10 mouse cellular contexts compared by ENCODE assay signal in the genomic region with DNA sequence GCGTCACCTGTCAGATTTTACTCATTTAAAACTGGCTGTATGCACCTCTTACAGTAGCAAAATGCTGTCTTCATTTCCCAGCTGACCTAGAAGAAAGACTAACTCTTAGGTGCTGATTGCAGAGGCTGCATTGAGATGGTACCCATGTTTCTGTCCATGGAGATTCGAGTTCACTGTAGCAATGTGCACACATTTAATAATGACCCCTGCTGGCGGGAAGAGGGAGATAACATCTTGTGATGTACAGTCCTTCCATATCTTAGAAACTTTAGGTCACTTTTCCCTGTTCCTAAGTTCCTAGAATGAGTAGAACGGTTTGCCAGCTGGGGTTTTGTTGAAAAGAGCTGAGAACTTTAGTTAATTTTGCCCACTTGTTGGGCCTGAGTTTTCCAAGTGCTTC.
A peak's percentile ranks its signal among the peaks of the same experiment; 100 is the strongest.
DNase-seq lines count a peak whose midpoint lies in the region; TF ChIP-seq lines count a peak whose summit lies in the region.
"Had no signal": no experiment of that assay in that cellular context is flagged by ENCODE, and none has a peak within 500 bp of the region (broad histone marks: within the 10 kb centered on the region; RNA-seq: fewer than 3 reads in every experiment).

No protein-coding gene starts in this region.

- no peak overlapping the region for H3K4me3 ChIP-seq in thymus, adult 2 months (ENCODE audit: control insufficient read depth, insufficient read depth, low read length)
- H3K4me3 ChIP-seq: liver, embryonic 13.5 days had no signal

- no peak for TF ChIP-seq CTCF in thymus, adult 2 months (IDR thresholded peaks at IDR 0.05; ENCODE audit: borderline replicate concordance, control insufficient read depth, extremely low read depth, insufficient read depth, low read length, poor library complexity)

- intact Hi-C loops in heart, postnatal 36 days (cut with DNase I), result loop anchor here (5.0 kb wide), 1 partner anchor 161 kb away; no protein-coding TSS in a partner anchor

- H3K27me3 ChIP-seq in thymus, adult 2 months (ENCODE audit: control insufficient read depth, insufficient read depth, low read length), result no peaks in the 10 kb centered on the region
- H3K27me3 ChIP-seq: liver, embryonic 13.5 days had no signal

- 66% methylated on average over 4 of the region's 4 CpGs for WGBS in thymus, adult 2 months

- no peak for TF ChIP-seq POLR2A in thymus, adult 2 months (IDR thresholded peaks at IDR 0.05; ENCODE audit: control insufficient read depth, extremely low read depth, insufficient read depth, low read length, poor library complexity)

- DNase-seq in heart, adult 18-20 months, result peak; percentile 5 to 19
- DNase-seq in heart, postnatal 36 days, result no peak
- DNase-seq in thymus, adult 2 months, result peak; percentile 19
- no peak for DNase-seq in thymus, postnatal 0 days (ENCODE audit: low spot score)
- peak; percentile 17 for DNase-seq in embryo, embryonic 9.5 days (ENCODE audit: extremely low spot score)
- DNase-seq in thymus, postnatal 25 days, result peak; percentile 19
- no peak for DNase-seq in layer of hippocampus, postnatal 36 days
- no peak for DNase-seq in yolk sac, embryonic 10.5 days (ENCODE audit: low spot score)
- DNase-seq: gastrocnemius, postnatal 14 days; liver, embryonic 13.5 days had no signal

- no peaks in the 10 kb centered on the region for H3K4me1 ChIP-seq in thymus, adult 2 months (replicated peaks; ENCODE audit: control insufficient read depth, insufficient read depth, low read length)
- H3K4me1 ChIP-seq: liver, embryonic 13.5 days had no signal

- no peak overlapping the region for H3K27ac ChIP-seq in thymus, adult 2 months (ENCODE audit: control insufficient read depth, insufficient read depth, low read length)
- H3K27ac ChIP-seq: liver, embryonic 13.5 days had no signal

- no peaks in the 10 kb centered on the region for H3K36me3 ChIP-seq in thymus, adult 2 months (ENCODE audit: control insufficient read depth, insufficient read depth, low read length)
- H3K36me3 ChIP-seq: liver, embryonic 13.5 days had no signal

Comparison
In these comparisons a context has a peak if more than half of its experiments do, and no peak if none do; other contexts are left out.
1. DNase-seq: peak in heart, adult 18-20 months (2 of 2), thymus, adult 2 months (single experiment), embryo, embryonic 9.5 days (single experiment) and thymus, postnatal 25 days (single experiment); none in heart, postnatal 36 days (0 of 2), thymus, postnatal 0 days (single experiment), layer of hippocampus, postnatal 36 days (0 of 2) and yolk sac, embryonic 10.5 days (single experiment).